Mouse (Mus musculus) thymus, postnatal 4 days (tissue): ENCODE data around the gene Gm21721.
"Not testable (repeated sequence)": the region's sequence is repeated elsewhere in the genome, so short reads cannot be mapped to it uniquely, and the experiment has no call there.

Source experiments
- DNase-seq: peaks from one replicate; pipeline ENCODE4 v3.0.0; 2021

Gm21721 gene

GRCm38 (mm10) chrY:9202090-9202489, at the start of gene Gm21721:
TSS of gene Gm21721 (minus strand) at chrY:9202190.
- not testable (repeated sequence) for DNase-seq
